Mouse (Mus musculus) stomach, embryonic 14.5 days (tissue): ENCODE measurements at regions not wholly inside any gene's neighbourhood (a gene's known extent, or its start where the extent isn't known, plus 50 kb on each side); places are given as distances from the start of the nearest gene placed in this dataset.

Source experiments
- ATAC-seq: fragments of 200-750 bp; cut with Nextera tagmentation; 2 replicates; pipeline ENCODE4 v1.8.0; 2017; ENCODE audit warnings: low read depth, moderate TSS enrichment; ENCODE audit not compliant: insufficient number of reproducible peaks, insufficient read depth, low FRiP score
- H3K27ac ChIP-seq: fragments of 300-500 bp; sonication (generic); 2 replicates; pipeline ENCODE4 v1.5.1; 2014; ENCODE audit warnings: mild to moderate bottlenecking, low read length, moderate library complexity, mixed read lengths
- H3K27me3 ChIP-seq: fragments of 300-500 bp; sonication (generic); 2 replicates; pipeline ENCODE4 v1.6.1; 2014; ENCODE audit warnings: low read length, control low read depth, mixed read lengths; ENCODE audit not compliant: control insufficient read depth, insufficient read depth
- H3K36me3 ChIP-seq: fragments of 300-500 bp; sonication (generic); 2 replicates; pipeline ENCODE4 v1.6.1; 2014; ENCODE audit warnings: mild to moderate bottlenecking, control low read depth, low read length, moderate library complexity, mixed read lengths; ENCODE audit not compliant: control insufficient read depth, insufficient read depth
- H3K4me1 ChIP-seq: fragments of 300-500 bp; sonication (generic); 2 replicates; pipeline ENCODE4 v1.6.1; 2014; ENCODE audit warnings: low read length, control low read depth, mixed read lengths; ENCODE audit not compliant: control insufficient read depth, insufficient read depth
- H3K4me2 ChIP-seq: fragments of 300-500 bp; sonication (generic); replicated peaks from 2 replicates; pipeline ENCODE4 v1.6.1; 2014; ENCODE audit warnings: low read depth, low read length, control low read depth
- H3K4me3 ChIP-seq: fragments of 300-500 bp; sonication (generic); 2 replicates; pipeline ENCODE4 v1.5.1; 2014; ENCODE audit warnings: low read depth, low read length, control low read depth
- H3K9ac ChIP-seq: fragments of 300-500 bp; sonication (generic); replicated peaks from 2 replicates; pipeline ENCODE4 v1.6.1; 2014; ENCODE audit warnings: low read depth, mild to moderate bottlenecking, control low read depth, low read length, moderate library complexity, mixed read lengths
- H3K9me3 ChIP-seq: fragments of 300-500 bp; sonication (generic); 2 replicates; pipeline ENCODE4 v1.6.1; 2016; ENCODE audit warnings: low read depth, low read length, control low read depth; ENCODE audit not compliant: control insufficient read depth
- WGBS: fragments of 180-500 bp; shearing (Covaris S2); extraction: QIAGEN DNeasy Blood & Tissue Kit; methylation state at CpG from one replicate; pipeline ENCODE4 v1.1.7; 2014; 5-methylcytosine and 5-hydroxymethylcytosine counted together

GRCm38 (mm10) chr11:65638211-65638610, 149.9 kb downstream of the Map2k4 start:
- H3K4me2 ChIP-seq: no peak overlapping the region
- no peak overlapping the region for H3K4me3 ChIP-seq
- H3K36me3 ChIP-seq: no peaks in the 10 kb centered on the region
- WGBS: 88% methylated on average over 2 of the region's 2 CpGs
- no peaks in the 10 kb centered on the region for H3K27me3 ChIP-seq
- H3K27ac ChIP-seq: no peak overlapping the region
- no peak overlapping the region for H3K9ac ChIP-seq
- H3K9me3 ChIP-seq: no peaks in the 10 kb centered on the region
- ATAC-seq: no peak
- H3K4me1 ChIP-seq: no peaks in the 10 kb centered on the region

GRCm38 (mm10) chr11:65637206-65637605, 150.9 kb downstream of the Map2k4 start:
- Histone ChIP-seq H3K27ac (no peak overlapping the region), H3K4me1 (no peaks in the 10 kb centered on the region), H3K4me3 (no peak overlapping the region), H3K36me3 (no peaks in the 10 kb centered on the region), H3K9me3 (no peaks in the 10 kb centered on the region), H3K27me3 (no peaks in the 10 kb centered on the region), H3K9ac (no peak overlapping the region), H3K4me2 (no peak overlapping the region)
- WGBS: 69% methylated on average over 3 of the region's 3 CpGs
- no peak for ATAC-seq

GRCm38 (mm10) chr11:65635307-65635706, 152.8 kb downstream of the Map2k4 start:
- no peaks in the 10 kb centered on the region for H3K4me1 ChIP-seq
- no peak overlapping the region for H3K4me3 ChIP-seq
- H3K4me2 ChIP-seq: no peak overlapping the region
- H3K36me3 ChIP-seq: no peaks in the 10 kb centered on the region
- H3K27ac ChIP-seq: no peak overlapping the region
- H3K9me3 ChIP-seq: no peaks in the 10 kb centered on the region
- ATAC-seq: no peak
- WGBS: 39% methylated on average over 4 of the region's 4 CpGs
- no peaks in the 10 kb centered on the region for H3K27me3 ChIP-seq
- H3K9ac ChIP-seq: no peak overlapping the region

- no peak for ATAC-seq
- 67% methylated on average over 3 of the region's 3 CpGs for WGBS
- no peak overlapping the region for H3K4me3 ChIP-seq
These were observed 156.9 kb downstream of the Map2k4 start for GRCm38 (mm10) chr11:65631164-65631563.

GRCm38 (mm10) chr11:65630436-65630835, 157.7 kb downstream of the Map2k4 start:
- no peaks in the 10 kb centered on the region for H3K4me1 ChIP-seq
- H3K27ac ChIP-seq: no peak overlapping the region
- H3K4me3 ChIP-seq: no peak overlapping the region
- ATAC-seq: no peak
- H3K4me2 ChIP-seq: no peak overlapping the region
- no peaks in the 10 kb centered on the region for H3K27me3 ChIP-seq
- H3K36me3 ChIP-seq: no peaks in the 10 kb centered on the region
- no peaks in the 10 kb centered on the region for H3K9me3 ChIP-seq
- no peak overlapping the region for H3K9ac ChIP-seq
- 87% methylated on average over 1 of the region's 1 CpGs for WGBS

More at GRCm38 (mm10) chr11:65631164-65631563, 156.9 kb downstream of the Map2k4 start:
- Histone ChIP-seq H3K27ac (no peak overlapping the region), H3K4me2 (no peak overlapping the region), H3K9me3 (no peaks in the 10 kb centered on the region), H3K4me1 (no peaks in the 10 kb centered on the region), H3K36me3 (no peaks in the 10 kb centered on the region), H3K27me3 (no peaks in the 10 kb centered on the region), H3K9ac (no peak overlapping the region)

GRCm38 (mm10) chr11:65629320-65629719, 158.8 kb downstream of the Map2k4 start:
- no peak for ATAC-seq
- H3K4me1 ChIP-seq: no peaks in the 10 kb centered on the region
- H3K9me3 ChIP-seq: no peaks in the 10 kb centered on the region
- H3K36me3 ChIP-seq: no peaks in the 10 kb centered on the region
- H3K4me2 ChIP-seq: no peak overlapping the region
- H3K27me3 ChIP-seq: no peaks in the 10 kb centered on the region
- no peak overlapping the region for H3K27ac ChIP-seq
- no peak overlapping the region for H3K9ac ChIP-seq
- 89% methylated on average over 5 of the region's 5 CpGs for WGBS
- no peak overlapping the region for H3K4me3 ChIP-seq

GRCm38 (mm10) chr11:65618976-65619375, 169.1 kb downstream of the Map2k4 start:
- Histone ChIP-seq H3K4me2 (no peak overlapping the region), H3K4me1 (no peaks in the 10 kb centered on the region), H3K27me3 (no peaks in the 10 kb centered on the region), H3K9ac (no peak overlapping the region), H3K4me3 (no peak overlapping the region), H3K9me3 (no peaks in the 10 kb centered on the region), H3K27ac (no peak overlapping the region), H3K36me3 (no peaks in the 10 kb centered on the region)
- ATAC-seq: no peak
- 89% methylated on average over 4 of the region's 4 CpGs for WGBS

- H3K27ac ChIP-seq: no peak overlapping the region
- H3K4me2 ChIP-seq: no peak overlapping the region
- H3K27me3 ChIP-seq: no peaks in the 10 kb centered on the region
- H3K36me3 ChIP-seq: no peaks in the 10 kb centered on the region
- WGBS: 85% methylated on average over 3 of the region's 3 CpGs
- no peak for ATAC-seq
- no peak overlapping the region for H3K9ac ChIP-seq
- no peaks in the 10 kb centered on the region for H3K9me3 ChIP-seq
- H3K4me3 ChIP-seq: no peak overlapping the region
- H3K4me1 ChIP-seq: no peaks in the 10 kb centered on the region
These were observed 177.6 kb downstream of the Map2k4 start for GRCm38 (mm10) chr11:65610536-65610935.

- Histone ChIP-seq H3K36me3 (no peaks in the 10 kb centered on the region), H3K4me3 (no peak overlapping the region), H3K9me3 (no peaks in the 10 kb centered on the region), H3K27ac (no peak overlapping the region), H3K4me2 (no peak overlapping the region), H3K9ac (no peak overlapping the region), H3K4me1 (no peaks in the 10 kb centered on the region), H3K27me3 (no peaks in the 10 kb centered on the region)
- no peak for ATAC-seq
- 68% methylated on average over 4 of the region's 4 CpGs for WGBS
These were observed 179.0 kb downstream of the Map2k4 start for GRCm38 (mm10) chr11:65609056-65609455.
